Mouse (Mus musculus) kidney, embryonic 16.5 days (tissue): ENCODE results near the gene Gimap8. TPM values are rescaled to one million over a fixed set of nuclear protein-coding genes. Genes with fewer than 3 reads are reported as not detected.

ENCODE experiments used
- ATAC-seq: fragments of 200-750 bp; cut with Nextera tagmentation; 2 replicates; pipeline ENCODE4 v1.8.0; 2017; ENCODE audit warnings: moderate TSS enrichment; ENCODE audit not compliant: low FRiP score, low TSS enrichment
- H3K27ac ChIP-seq: fragments of 300-500 bp; sonication (generic); 2 replicates; pipeline ENCODE4 v1.5.1; 2014; ENCODE audit warnings: low read length
- H3K27me3 ChIP-seq: fragments of 300-500 bp; sonication (generic); 2 replicates; pipeline ENCODE4 v1.6.1; 2014; ENCODE audit warnings: low read length, control low read depth, mixed read lengths; ENCODE audit not compliant: insufficient read depth
- H3K36me3 ChIP-seq: fragments of 300-500 bp; sonication (generic); 2 replicates; pipeline ENCODE4 v1.6.1; 2014; ENCODE audit warnings: low read length, control low read depth, mixed read lengths; ENCODE audit not compliant: insufficient read depth
- H3K4me1 ChIP-seq: fragments of 300-500 bp; sonication (generic); 2 replicates; pipeline ENCODE4 v1.6.1; 2014; ENCODE audit warnings: low read length, control low read depth, mixed read lengths; ENCODE audit not compliant: insufficient read depth
- H3K4me2 ChIP-seq: fragments of 300-500 bp; sonication (generic); replicated peaks from 2 replicates; pipeline ENCODE4 v1.6.1; 2014; ENCODE audit warnings: low read depth, low read length
- H3K4me3 ChIP-seq: fragments of 300-500 bp; sonication (generic); 2 replicates; pipeline ENCODE4 v1.5.1; 2014; ENCODE audit warnings: mild to moderate bottlenecking, low read length
- H3K9ac ChIP-seq: fragments of 300-500 bp; sonication (generic); replicated peaks from 2 replicates; pipeline ENCODE4 v1.6.1; 2014; ENCODE audit warnings: low read length
- H3K9me3 ChIP-seq: fragments of 300-500 bp; sonication (generic); 2 replicates; pipeline ENCODE4 v1.6.1; 2016; ENCODE audit warnings: low read length, control low read depth
- WGBS: fragments of 180-500 bp; shearing (Covaris S2); extraction: QIAGEN DNeasy Blood & Tissue Kit; methylation state at CpG from one replicate; pipeline ENCODE4 v1.1.7; 2014; 5-methylcytosine and 5-hydroxymethylcytosine counted together
- polyA plus RNA-seq: library from polyadenylated mRNA; unstranded; fragments of >200 nt; fragmentation: Nextera tagmentation; extraction: Ambion mirVana; gene quantifications from 2 replicates; pipeline ENCODE4 v1.2.1, GENCODE M21; 2015

Gimap8 gene
- polyA plus RNA-seq, 1 experiment from 2014 or later: 3.5 TPM

GRCm38 (mm10) chr6:48698066-48698856 is 51.2 kb downstream of the Gimap8 start:
- 84% methylated on average over 7 of the region's 7 CpGs for WGBS
- no peak overlapping the region for H3K4me3 ChIP-seq
- H3K27me3 ChIP-seq: no peaks in the 10 kb centered on the region
- peak overlapping the region; percentile 54 for H3K27ac ChIP-seq
- ATAC-seq: no peak
- no peaks in the 10 kb centered on the region for H3K4me1 ChIP-seq
- no peaks in the 10 kb centered on the region for H3K36me3 ChIP-seq
- H3K4me2 ChIP-seq: no peak overlapping the region
- peaks cover 2% of the 10 kb centered on the region; the same call in 1 of the 2 replicates for H3K9me3 ChIP-seq
- H3K9ac ChIP-seq: no peak overlapping the region

- Histone ChIP-seq H3K36me3 (no peaks in the 10 kb centered on the region), H3K4me3 (no peak overlapping the region), H3K4me2 (no peak overlapping the region), H3K4me1 (no peaks in the 10 kb centered on the region), H3K27ac (peak overlapping the region; percentile 54), H3K9me3 (peaks cover 2% of the 10 kb centered on the region; the same call in 1 of the 2 replicates), H3K9ac (no peak overlapping the region), H3K27me3 (no peaks in the 10 kb centered on the region)
- 87% methylated on average over 3 of the region's 3 CpGs for WGBS
- ATAC-seq: no peak
Observed at GRCm38 (mm10) chr6:48698888-48699287, 51.9 kb downstream of the Gimap8 start.

- Histone ChIP-seq H3K4me1 (no peaks in the 10 kb centered on the region), H3K27ac (peak overlapping the region; percentile 79), H3K9ac (no peak overlapping the region), H3K9me3 (no peaks in the 10 kb centered on the region), H3K36me3 (no peaks in the 10 kb centered on the region), H3K4me2 (no peak overlapping the region), H3K27me3 (no peaks in the 10 kb centered on the region), H3K4me3 (no peak overlapping the region)
- peak; percentile 58 for ATAC-seq
- 40% methylated on average over 5 of the region's 5 CpGs for WGBS
Observed at GRCm38 (mm10) chr6:48700251-48701075, 53.4 kb downstream of the Gimap8 start.

DNA sequence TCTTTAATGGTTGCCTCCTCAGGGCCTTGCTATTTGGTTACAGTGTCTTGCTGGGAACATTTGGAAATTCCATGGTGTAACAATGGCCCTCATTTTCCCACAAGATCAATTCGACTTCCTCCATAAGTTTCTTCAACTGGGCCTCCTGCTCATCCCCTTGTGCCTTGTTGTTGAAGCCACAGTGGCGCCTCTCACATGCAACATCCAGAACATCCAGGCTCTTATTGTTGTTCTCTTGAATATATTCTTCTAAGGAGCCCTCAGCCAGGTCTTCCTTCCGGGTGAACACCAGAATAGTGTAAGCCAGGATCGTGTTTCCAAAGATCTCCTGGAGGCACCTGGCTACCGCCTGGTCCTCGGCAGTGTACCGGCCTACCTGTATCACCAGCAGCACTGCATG is 55.1 kb downstream of the Gimap8 start:
- no peak for ATAC-seq
- 87% methylated on average over 7 of the region's 7 CpGs for WGBS
- H3K4me1 ChIP-seq: no peaks in the 10 kb centered on the region
- no peak overlapping the region for H3K9ac ChIP-seq
- no peak overlapping the region for H3K4me3 ChIP-seq
- H3K27ac ChIP-seq: peak overlapping the region; percentile 79; the same call in 1 of the 2 replicates
- H3K4me2 ChIP-seq: no peak overlapping the region
- H3K9me3 ChIP-seq: no peaks in the 10 kb centered on the region
- no peaks in the 10 kb centered on the region for H3K27me3 ChIP-seq
- H3K36me3 ChIP-seq: no peaks in the 10 kb centered on the region

- H3K27ac ChIP-seq: peak overlapping the region; percentile 79; the same call in 1 of the 2 replicates
- 58% methylated on average over 5 of the region's 5 CpGs for WGBS
Observed at GRCm38 (mm10) chr6:48702601-48703000, 55.6 kb downstream of the Gimap8 start.

DNA sequence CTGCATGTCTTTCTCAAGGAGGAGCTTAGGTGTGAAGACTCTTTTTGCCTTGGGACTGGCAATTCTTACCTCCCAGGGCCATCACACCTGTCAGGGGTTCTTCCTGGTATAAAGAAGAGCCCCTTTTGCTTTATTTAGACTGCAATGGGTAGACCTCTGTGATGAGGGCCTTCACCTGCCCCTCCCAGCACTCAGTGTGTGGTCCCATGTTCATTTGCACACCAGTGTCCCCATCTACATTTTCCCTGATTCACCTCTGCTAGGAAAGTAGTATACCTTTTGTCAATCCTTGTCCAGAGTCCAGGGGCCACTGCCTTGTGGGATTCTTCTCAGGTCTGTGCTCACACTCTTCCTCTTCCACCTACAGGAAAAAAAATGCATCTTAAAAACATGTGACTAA is 57.1 kb downstream of the Gimap8 start:
- H3K4me2 ChIP-seq: no peak overlapping the region
- no peaks in the 10 kb centered on the region for H3K9me3 ChIP-seq
- no peak overlapping the region for H3K9ac ChIP-seq
- no peaks in the 10 kb centered on the region for H3K36me3 ChIP-seq
- no peak for ATAC-seq
- no peaks in the 10 kb centered on the region for H3K4me1 ChIP-seq
- no peak overlapping the region for H3K27ac ChIP-seq
- no peak overlapping the region for H3K4me3 ChIP-seq
- H3K27me3 ChIP-seq: no peaks in the 10 kb centered on the region

More at GRCm38 (mm10) chr6:48702601-48703000, 55.6 kb downstream of the Gimap8 start:
- H3K4me3 ChIP-seq: no peak overlapping the region
- no peaks in the 10 kb centered on the region for H3K4me1 ChIP-seq
- H3K9me3 ChIP-seq: no peaks in the 10 kb centered on the region
- no peaks in the 10 kb centered on the region for H3K36me3 ChIP-seq
- no peak overlapping the region for H3K9ac ChIP-seq
- H3K4me2 ChIP-seq: no peak overlapping the region
- no peak for ATAC-seq
- no peaks in the 10 kb centered on the region for H3K27me3 ChIP-seq

DNA sequence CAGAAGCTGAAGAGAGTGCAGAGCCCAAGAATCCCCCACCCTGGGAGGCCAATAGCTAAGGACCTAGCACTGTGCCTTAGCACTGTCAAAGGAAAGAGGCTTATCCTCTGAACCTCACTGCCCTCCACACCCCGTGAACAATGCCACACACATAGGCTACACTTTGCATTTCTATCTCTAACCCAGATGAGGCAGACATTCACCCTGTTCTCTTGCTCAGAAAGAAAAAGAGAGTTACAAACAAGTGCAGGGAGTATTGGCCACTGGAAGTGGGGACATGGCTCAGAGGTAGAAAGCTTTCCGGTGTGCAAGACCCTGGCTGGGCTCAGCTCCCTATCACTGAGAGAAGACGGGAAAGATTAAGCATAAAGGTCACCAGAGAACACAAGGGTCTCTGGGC is 59.1 kb downstream of the Gimap8 start:
- Histone ChIP-seq H3K27ac (peak overlapping the region; percentile 53), H3K4me3 (peak overlapping the region; percentile 30), H3K4me2 (peak overlapping the region; percentile 40)

More for the DNA sequence above, 59.1 kb downstream of the Gimap8 start:
- ATAC-seq: no peak
- no peaks in the 10 kb centered on the region for H3K36me3 ChIP-seq
- peak overlapping the region; percentile 58 for H3K9ac ChIP-seq
- 40% methylated on average over 3 of the region's 3 CpGs for WGBS
- H3K27me3 ChIP-seq: no peaks in the 10 kb centered on the region
- no peaks in the 10 kb centered on the region for H3K9me3 ChIP-seq
- no peaks in the 10 kb centered on the region for H3K4me1 ChIP-seq

Other genes starting within 250 kb of the Gimap8 start
- 32.0 and 33.9 TPM in 2 replicates for gene Zfp467, start 201.4 kb upstream of the Gimap8 start, polyA plus RNA-seq
- 0.36 and 0.97 TPM in 2 replicates for gene Sspo, start 199.0 kb upstream of the Gimap8 start, polyA plus RNA-seq
- 32.7 and 33.8 TPM in 2 replicates for gene Atp6v0e2, start 109.6 kb upstream of the Gimap8 start, polyA plus RNA-seq
- 14.3 and 14.5 TPM in 2 replicates for gene Lrrc61, start 92.4 kb upstream of the Gimap8 start, polyA plus RNA-seq
- gene Rarres2, start 74.4 kb upstream of the Gimap8 start, polyA plus RNA-seq: 64.5 and 76.1 TPM in 2 replicates
- not detected in 2 replicates for gene Gm45021, start 57.6 kb upstream of the Gimap8 start, polyA plus RNA-seq
- 52.9 and 59.3 TPM in 2 replicates for gene Repin1, start 53.4 kb upstream of the Gimap8 start, polyA plus RNA-seq
- 0.69 TPM in 1 of 2 replicates, not detected in the other for gene Gm44965, start 53.3 kb upstream of the Gimap8 start, polyA plus RNA-seq
- 7.5 and 9.3 TPM in 2 replicates for gene Zfp775, start 45.2 kb upstream of the Gimap8 start, polyA plus RNA-seq
- 4.3 and 5.4 TPM in 2 replicates for gene AI854703, start 20.5 kb upstream of the Gimap8 start, polyA plus RNA-seq
- 12.7 and 14.8 TPM in 2 replicates for gene Gimap9, start 28.9 kb downstream of the Gimap8 start, polyA plus RNA-seq
- gene Gimap4, start 37.3 kb downstream of the Gimap8 start, polyA plus RNA-seq: 84.6 and 86.0 TPM in 2 replicates
- 59.4 and 67.3 TPM in 2 replicates for gene Gimap6, start 61.0 kb downstream of the Gimap8 start, polyA plus RNA-seq
- 1.4 and 2.4 TPM in 2 replicates for gene Gm28053, start 71.4 kb downstream of the Gimap8 start, polyA plus RNA-seq
- not detected in 2 replicates for gene Gimap7, start 71.4 kb downstream of the Gimap8 start, polyA plus RNA-seq
- 39.5 and 43.2 TPM in 2 replicates for gene Gimap1, start 91.8 kb downstream of the Gimap8 start, polyA plus RNA-seq
- gene Gimap5, start 99.0 kb downstream of the Gimap8 start, polyA plus RNA-seq: 18.0 and 19.9 TPM in 2 replicates
- gene Gimap3, start 123.6 kb downstream of the Gimap8 start, polyA plus RNA-seq: 0.19 TPM in 1 of 2 replicates, not detected in the other
- gene Tmem176a, start 193.7 kb downstream of the Gimap8 start, polyA plus RNA-seq: 194 and 227 TPM in 2 replicates
- 479 and 496 TPM in 2 replicates for gene Tmem176b, start 194.3 kb downstream of the Gimap8 start, polyA plus RNA-seq
- gene Aoc1, start 225.7 kb downstream of the Gimap8 start, polyA plus RNA-seq: 4.7 and 6.0 TPM in 2 replicates